Mouse (Mus musculus): ENCODE measurements around the gene Tnr. TPM values are rescaled to one million over a fixed set of nuclear protein-coding genes. Genes with fewer than 3 reads are reported as not detected.
A peak's percentile ranks its signal among the peaks of the same experiment; 100 is the strongest.

Gene Tnr
- polyA plus RNA-seq, 1 experiment from 2014 or later = 0.50 TPM

GRCm38 (mm10) chr1:159595729-159596128 lies 72.2 kb downstream of the Tnr start:
- WGBS = 94% methylated on average over 3 of the region's 3 CpGs

GRCm38 (mm10) chr1:159596640-159597039 lies 73.1 kb downstream of the Tnr start:
- no peak for ATAC-seq (ENCODE audit: low FRiP score, low read depth)
- no peak overlapping the region for H3K4me2 ChIP-seq (replicated peaks)
- peaks cover 14% of the 10 kb centered on the region; the same call in 1 of the 2 replicates for H3K4me1 ChIP-seq
- no peak overlapping the region for H3K27ac ChIP-seq (replicated peaks)
- no peak overlapping the region for H3K4me3 ChIP-seq
- H3K9ac ChIP-seq (replicated peaks) = no peak overlapping the region
- 65% methylated on average over 2 of the region's 2 CpGs for WGBS
- H3K27me3 ChIP-seq = no peaks in the 10 kb centered on the region
- H3K9me3 ChIP-seq = no peaks in the 10 kb centered on the region
- H3K36me3 ChIP-seq = no peaks in the 10 kb centered on the region

More at GRCm38 (mm10) chr1:159595729-159596128, 72.2 kb downstream of the Tnr start:
- Histone ChIP-seq H3K4me3 (no peak overlapping the region), H3K27ac (replicated peaks) (no peak overlapping the region), H3K9me3 (no peaks in the 10 kb centered on the region), H3K36me3 (no peaks in the 10 kb centered on the region), H3K27me3 (no peaks in the 10 kb centered on the region), H3K9ac (replicated peaks) (no peak overlapping the region), H3K4me1 (peaks cover 14% of the 10 kb centered on the region; the same call in 1 of the 2 replicates), H3K4me2 (replicated peaks) (no peak overlapping the region)
- no peak for ATAC-seq (ENCODE audit: low FRiP score, low read depth)

GRCm38 (mm10) chr1:159613561-159613960 lies 90.0 kb downstream of the Tnr start:
- no peak overlapping the region for H3K27ac ChIP-seq (replicated peaks)
- 90% methylated on average over 4 of the region's 4 CpGs for WGBS
- ATAC-seq (ENCODE audit: low FRiP score, low read depth) = no peak

GRCm38 (mm10) chr1:159614062-159614601 lies 90.6 kb downstream of the Tnr start:
- Histone ChIP-seq H3K4me3 (no peak overlapping the region), H3K4me1 (peaks cover 8% of the 10 kb centered on the region), H3K9me3 (no peaks in the 10 kb centered on the region), H3K27ac (replicated peaks) (no peak overlapping the region), H3K9ac (replicated peaks) (no peak overlapping the region), H3K36me3 (no peaks in the 10 kb centered on the region), H3K4me2 (replicated peaks) (no peak overlapping the region), H3K27me3 (no peaks in the 10 kb centered on the region)
- 74% methylated on average over 6 of the region's 6 CpGs for WGBS
- ATAC-seq (ENCODE audit: low FRiP score, low read depth) = no peak

More at GRCm38 (mm10) chr1:159613561-159613960, 90.0 kb downstream of the Tnr start:
- Histone ChIP-seq H3K4me1 (peaks cover 8% of the 10 kb centered on the region), H3K9ac (replicated peaks) (no peak overlapping the region), H3K4me3 (no peak overlapping the region), H3K9me3 (no peaks in the 10 kb centered on the region), H3K36me3 (no peaks in the 10 kb centered on the region), H3K27me3 (no peaks in the 10 kb centered on the region), H3K4me2 (replicated peaks) (no peak overlapping the region)

- Histone ChIP-seq H3K27me3 (no peaks in the 10 kb centered on the region), H3K4me3 (no peak overlapping the region), H3K9me3 (no peaks in the 10 kb centered on the region), H3K4me2 (replicated peaks) (0 out of 2 replicates have a peak overlapping the region, but pooled peaks have one; percentile 18), H3K4me1 (peaks cover 8% of the 10 kb centered on the region), H3K36me3 (no peaks in the 10 kb centered on the region), H3K9ac (replicated peaks) (no peak overlapping the region), H3K27ac (replicated peaks) (peak overlapping the region; percentile 43; the same call in 1 of the 2 replicates)
- peak; percentile 58 for ATAC-seq (ENCODE audit: low FRiP score, low read depth)
- WGBS = 50% methylated on average over 16 of the region's 16 CpGs
These were observed 91.3 kb downstream of the Tnr start for GRCm38 (mm10) chr1:159614644-159615431.

- Histone ChIP-seq H3K27me3 (no peaks in the 10 kb centered on the region), H3K4me3 (no peak overlapping the region), H3K27ac (replicated peaks) (no peak overlapping the region), H3K9ac (replicated peaks) (no peak overlapping the region), H3K9me3 (no peaks in the 10 kb centered on the region), H3K4me2 (replicated peaks) (no peak overlapping the region), H3K36me3 (no peaks in the 10 kb centered on the region), H3K4me1 (peaks cover 8% of the 10 kb centered on the region)
- ATAC-seq (ENCODE audit: low FRiP score, low read depth) = no peak
- WGBS = 68% methylated on average over 4 of the region's 4 CpGs
These were observed 92.1 kb downstream of the Tnr start for GRCm38 (mm10) chr1:159615686-159616085.

- no peak overlapping the region for H3K4me3 ChIP-seq
- peaks cover 8% of the 10 kb centered on the region for H3K4me1 ChIP-seq
- 86% methylated on average over 2 of the region's 2 CpGs for WGBS
- no peak overlapping the region for H3K4me2 ChIP-seq (replicated peaks)
- H3K9me3 ChIP-seq = no peaks in the 10 kb centered on the region
- no peaks in the 10 kb centered on the region for H3K27me3 ChIP-seq
- H3K27ac ChIP-seq (replicated peaks) = 0 out of 2 replicates have a peak overlapping the region, but pooled peaks have one; percentile 3
- H3K9ac ChIP-seq (replicated peaks) = no peak overlapping the region
- no peak for ATAC-seq (ENCODE audit: low FRiP score, low read depth)
- no peaks in the 10 kb centered on the region for H3K36me3 ChIP-seq
These were observed 95.6 kb downstream of the Tnr start for GRCm38 (mm10) chr1:159619205-159619604.

GRCm38 (mm10) chr1:159621321-159621720 lies 97.8 kb downstream of the Tnr start:
- Histone ChIP-seq H3K36me3 (no peaks in the 10 kb centered on the region), H3K9me3 (no peaks in the 10 kb centered on the region), H3K9ac (replicated peaks) (no peak overlapping the region), H3K4me3 (no peak overlapping the region), H3K4me2 (replicated peaks) (no peak overlapping the region), H3K27ac (replicated peaks) (no peak overlapping the region), H3K4me1 (no peaks in the 10 kb centered on the region), H3K27me3 (no peaks in the 10 kb centered on the region)
- no peak for ATAC-seq (ENCODE audit: low FRiP score, low read depth)
- WGBS = 67% methylated on average over 1 of the region's 1 CpGs

GRCm38 (mm10) chr1:159629119-159629518 lies 105.5 kb downstream of the Tnr start:
- Histone ChIP-seq H3K4me1 (no peaks in the 10 kb centered on the region), H3K9me3 (no peaks in the 10 kb centered on the region), H3K4me2 (replicated peaks) (no peak overlapping the region), H3K27ac (replicated peaks) (no peak overlapping the region), H3K27me3 (no peaks in the 10 kb centered on the region), H3K4me3 (no peak overlapping the region), H3K36me3 (no peaks in the 10 kb centered on the region), H3K9ac (replicated peaks) (no peak overlapping the region)
- ATAC-seq (ENCODE audit: low FRiP score, low read depth) = no peak
- WGBS = 83% methylated on average over 3 of the region's 3 CpGs

- H3K27ac ChIP-seq (replicated peaks) = no peak overlapping the region
- 0 out of 2 replicates have a peak, but pooled peaks have one; percentile 30 for ATAC-seq (ENCODE audit: low FRiP score, low read depth)
- no peak overlapping the region for H3K4me3 ChIP-seq
- WGBS = 61% methylated on average over 5 of the region's 5 CpGs
- no peak overlapping the region for H3K4me2 ChIP-seq (replicated peaks)
- no peaks in the 10 kb centered on the region for H3K36me3 ChIP-seq
- H3K4me1 ChIP-seq = no peaks in the 10 kb centered on the region
- no peak overlapping the region for H3K9ac ChIP-seq (replicated peaks)
- H3K27me3 ChIP-seq = no peaks in the 10 kb centered on the region
- H3K9me3 ChIP-seq = no peaks in the 10 kb centered on the region
These were observed 106.4 kb downstream of the Tnr start for GRCm38 (mm10) chr1:159629822-159630589.

GRCm38 (mm10) chr1:159632558-159632957 lies 109.0 kb downstream of the Tnr start:
- ATAC-seq (ENCODE audit: low FRiP score, low read depth) = no peak
- no peak overlapping the region for H3K9ac ChIP-seq (replicated peaks)
- H3K27ac ChIP-seq (replicated peaks) = no peak overlapping the region
- no peak overlapping the region for H3K4me2 ChIP-seq (replicated peaks)
- 76% methylated on average over 3 of the region's 3 CpGs for WGBS
- no peaks in the 10 kb centered on the region for H3K9me3 ChIP-seq
- H3K4me1 ChIP-seq = no peaks in the 10 kb centered on the region
- no peak overlapping the region for H3K4me3 ChIP-seq
- no peaks in the 10 kb centered on the region for H3K27me3 ChIP-seq
- H3K36me3 ChIP-seq = no peaks in the 10 kb centered on the region

GRCm38 (mm10) chr1:159639408-159639807 lies 115.8 kb downstream of the Tnr start:
- Histone ChIP-seq H3K4me3 (no peak overlapping the region), H3K9me3 (no peaks in the 10 kb centered on the region), H3K27ac (replicated peaks) (no peak overlapping the region), H3K4me2 (replicated peaks) (no peak overlapping the region), H3K36me3 (no peaks in the 10 kb centered on the region), H3K4me1 (no peaks in the 10 kb centered on the region), H3K9ac (replicated peaks) (no peak overlapping the region), H3K27me3 (no peaks in the 10 kb centered on the region)
- no peak for ATAC-seq (ENCODE audit: low FRiP score, low read depth)
- 92% methylated on average over 4 of the region's 4 CpGs for WGBS
